Mouse (Mus musculus): ENCODE measurements around the gene Snrk. TPM values are rescaled to one million over a fixed set of nuclear protein-coding genes. Genes with fewer than 3 reads are reported as not detected.

Snrk gene
- total RNA-seq, 2 experiments from 2014 or later = 43.2 to 63.0 TPM

- peak; percentile 28 for DNase-seq
Observed at GRCm38 (mm10) chr9:122107701-122108375, 9.2 kb upstream of the Snrk start.

- DNase-seq = peak; percentile 89
Observed at GRCm38 (mm10) chr9:122109553-122110225, 7.4 kb upstream of the Snrk start.

- no peak for DNase-seq
Observed at GRCm38 (mm10) chr9:122110508-122110907, 6.6 kb upstream of the Snrk start.

- no peak for DNase-seq
Observed at GRCm38 (mm10) chr9:122110921-122111320, 6.1 kb upstream of the Snrk start.

GRCm38 (mm10) chr9:122115552-122115951 is 1.5 kb upstream of the Snrk start:
- peak; percentile 39 for DNase-seq

- DNase-seq = peak; percentile 29
Observed at GRCm38 (mm10) chr9:122116359-122116758, 707 bp upstream of the Snrk start.

- no peak for DNase-seq
Observed at GRCm38 (mm10) chr9:122117692-122118529, 845 bp downstream of the Snrk start.

GRCm38 (mm10) chr9:122120089-122120488 is 3.0 kb downstream of the Snrk start:
- peak; percentile 44 for DNase-seq

GRCm38 (mm10) chr9:122122113-122122512 is 5.0 kb downstream of the Snrk start:
- no peak for DNase-seq

- no peak for DNase-seq
Observed at GRCm38 (mm10) chr9:122123181-122123580, 6.1 kb downstream of the Snrk start.

GRCm38 (mm10) chr9:122125723-122126290 is 8.7 kb downstream of the Snrk start:
- DNase-seq = no peak

GRCm38 (mm10) chr9:122126790-122127189 is 9.7 kb downstream of the Snrk start:
- DNase-seq = no peak

GRCm38 (mm10) chr9:122127271-122127785 is 10.3 kb downstream of the Snrk start:
- no peak for DNase-seq

- DNase-seq = no peak
Observed at GRCm38 (mm10) chr9:122128686-122129085, 11.6 kb downstream of the Snrk start.

- no peak for DNase-seq
Observed at GRCm38 (mm10) chr9:122130666-122131065, 13.6 kb downstream of the Snrk start.

GRCm38 (mm10) chr9:122132145-122132544 is 15.1 kb downstream of the Snrk start:
- DNase-seq = no peak

- no peak for DNase-seq
Observed at GRCm38 (mm10) chr9:122135095-122135884, 18.2 kb downstream of the Snrk start.

- no peak for DNase-seq
Observed at GRCm38 (mm10) chr9:122135885-122136170, 18.8 kb downstream of the Snrk start.

GRCm38 (mm10) chr9:122137960-122138359 is 20.9 kb downstream of the Snrk start:
- DNase-seq = no peak

GRCm38 (mm10) chr9:122138371-122139029 is 21.4 kb downstream of the Snrk start:
- no peak for DNase-seq

GRCm38 (mm10) chr9:122139236-122139635 is 22.2 kb downstream of the Snrk start:
- DNase-seq = no peak
